Mouse (Mus musculus) bone marrow, adult 2 months (tissue): Measurements from ENCODE around the gene Unc93b1.

Source experiments
- CTCF ChIP-seq: fragments of 200-500 bp; IDR thresholded peaks from 2 replicates; pipeline ENCODE4 v1.5.1; 2011; ENCODE audit warnings: low read length, control low read depth; ENCODE audit not compliant: control insufficient read depth, insufficient read depth
- POLR2A ChIP-seq: fragments of 200-500 bp; IDR thresholded peaks from 2 replicates; pipeline ENCODE4 v1.6.1; 2011; ENCODE audit warnings: low read depth, mild to moderate bottlenecking, control low read depth, low read length, borderline replicate concordance; ENCODE audit not compliant: control insufficient read depth

DNA sequence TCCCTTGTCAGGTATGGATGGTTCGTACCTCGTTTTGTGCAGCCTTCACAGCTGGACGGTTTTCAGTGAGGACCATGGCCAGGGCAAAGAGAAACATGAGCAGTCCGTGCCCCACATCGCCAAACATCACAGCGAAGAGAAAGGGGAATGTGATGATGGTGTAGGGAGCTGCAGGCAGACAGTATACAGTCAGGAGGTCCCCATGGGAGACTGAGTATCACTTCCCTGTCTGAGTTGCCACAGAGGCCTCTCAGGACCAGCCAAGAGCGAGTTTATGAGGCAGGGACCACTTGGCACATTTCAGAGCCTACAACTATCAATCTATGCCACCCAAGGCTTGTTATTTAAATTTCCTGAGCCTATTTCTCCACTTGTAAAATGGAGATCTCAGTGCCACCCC, 36.0 kb upstream of the Unc93b1 start:
- TF ChIP-seq CTCF (no peak), POLR2A (no peak)
